Mouse (Mus musculus) limb, embryonic 15.5 days (tissue): Measurements from ENCODE around the gene Herc3. TPM values are rescaled to one million over a fixed set of nuclear protein-coding genes. Genes with fewer than 3 reads are reported as not detected.
"Not testable (repeated sequence)": the region's sequence is repeated elsewhere in the genome, so short reads cannot be mapped to it uniquely, and the experiment has no call there.

ENCODE experiments used
- ATAC-seq: fragments of 200-750 bp; cut with Nextera tagmentation; 2 replicates; pipeline ENCODE4 v1.8.0; 2017; ENCODE audit warnings: low read depth, moderate TSS enrichment; ENCODE audit not compliant: insufficient number of reproducible peaks, low FRiP score, low TSS enrichment
- H3K27ac ChIP-seq: fragments of 300-500 bp; sonication (generic); 2 replicates; pipeline ENCODE4 v1.5.1; 2015; ENCODE audit warnings: moderate library complexity, mild to moderate bottlenecking, inconsistent platforms
- H3K27me3 ChIP-seq: fragments of 300-500 bp; sonication (generic); 2 replicates; pipeline ENCODE4 v1.6.1; 2015; ENCODE audit warnings: inconsistent platforms
- H3K36me3 ChIP-seq: fragments of 300-500 bp; sonication (generic); 2 replicates; pipeline ENCODE4 v1.6.1; 2015; ENCODE audit warnings: inconsistent platforms
- H3K4me1 ChIP-seq: fragments of 300-500 bp; sonication (generic); 2 replicates; pipeline ENCODE4 v1.6.1; 2015; ENCODE audit warnings: inconsistent platforms
- H3K4me2 ChIP-seq: fragments of 300-500 bp; sonication (generic); 2 replicates; pipeline ENCODE4 v1.6.1; 2015; ENCODE audit warnings: mild to moderate bottlenecking, inconsistent platforms
- H3K4me3 ChIP-seq: fragments of 300-500 bp; sonication (generic); 2 replicates; pipeline ENCODE4 v1.5.1; 2015; ENCODE audit warnings: mild to moderate bottlenecking, inconsistent platforms
- H3K9ac ChIP-seq: fragments of 300-500 bp; sonication (generic); 2 replicates; pipeline ENCODE4 v1.6.1; 2015; ENCODE audit warnings: inconsistent platforms
- H3K9me3 ChIP-seq: fragments of 300-500 bp; sonication (generic); 2 replicates; pipeline ENCODE4 v1.6.1; 2016; ENCODE audit warnings: inconsistent platforms
- WGBS: fragments of 180-500 bp; shearing (Covaris S2); methylation state at CpG from one replicate; pipeline ENCODE4 v1.1.7; 2015; 5-methylcytosine and 5-hydroxymethylcytosine counted together
- polyA plus RNA-seq: library from polyadenylated mRNA; unstranded; fragments of >200 nt; fragmentation: Nextera tagmentation; extraction: Ambion mirVana; gene quantifications from 2 replicates; pipeline ENCODE4 v1.2.1, GENCODE M21; 2015

The Herc3 gene
- 4.9 and 7.6 TPM in 2 replicates for polyA plus RNA-seq

DNA sequence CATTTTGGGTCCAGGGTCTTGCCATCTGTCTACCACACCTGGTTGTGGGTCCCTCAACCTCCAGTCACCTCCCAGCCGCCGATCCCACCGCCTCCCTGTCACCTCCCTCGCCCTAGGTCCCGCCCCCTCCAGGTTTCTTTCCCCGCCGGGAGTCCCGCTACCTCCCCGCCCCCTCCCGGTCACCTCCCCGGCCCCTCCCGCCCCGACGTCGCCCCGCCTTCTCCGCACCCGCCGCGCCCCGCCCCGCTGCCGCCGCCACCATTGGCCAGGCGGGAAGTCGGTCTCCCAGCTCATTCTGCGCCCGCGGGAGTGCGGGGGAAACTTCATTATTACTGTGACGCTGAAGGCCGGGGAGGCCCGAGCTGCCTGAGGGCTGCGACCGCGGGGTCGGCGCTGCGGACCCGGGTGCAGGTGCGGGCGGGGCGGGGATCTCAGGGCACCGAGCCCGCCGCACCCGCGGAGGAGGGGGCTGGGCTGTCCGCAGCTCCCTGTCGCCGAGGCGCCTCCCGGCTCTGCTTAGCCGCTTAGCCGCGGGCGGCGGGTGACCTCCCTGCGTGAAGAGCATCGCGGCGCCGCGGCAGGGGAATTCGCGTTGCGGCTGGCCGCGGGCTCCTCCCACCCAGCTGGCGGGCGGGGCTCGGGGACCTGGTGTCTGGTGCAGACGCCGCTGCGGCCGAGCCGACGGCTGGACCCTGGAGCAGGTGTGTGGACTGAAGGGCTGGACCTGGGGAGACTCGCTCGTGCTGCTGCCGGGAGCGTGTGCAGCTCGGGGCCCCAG, at the start of gene Herc3:
Herc3 (plus strand) TSS at position 234 of the 778 bp plus-strand sequence.
- H3K9me3 ChIP-seq = no peaks in the 10 kb centered on the region
- no peaks in the 10 kb centered on the region for H3K27me3 ChIP-seq
- peak within 1 kb of the TSS; percentile 53 for H3K9ac ChIP-seq
- H3K4me2 ChIP-seq = peak within 1 kb of the TSS; percentile 89
- no peaks in the 10 kb centered on the region for H3K36me3 ChIP-seq
- H3K4me3 ChIP-seq = peak within 1 kb of the TSS; percentile 82
- 0 out of 2 replicates have a peak, but pooled peaks cover 5% of the 10 kb centered on the region for H3K4me1 ChIP-seq
- ATAC-seq = peak; percentile 81
- H3K27ac ChIP-seq = peak within 1 kb of the TSS; percentile 44
- under 1% methylated on average over 72 of the region's 83 CpGs for WGBS

DNA sequence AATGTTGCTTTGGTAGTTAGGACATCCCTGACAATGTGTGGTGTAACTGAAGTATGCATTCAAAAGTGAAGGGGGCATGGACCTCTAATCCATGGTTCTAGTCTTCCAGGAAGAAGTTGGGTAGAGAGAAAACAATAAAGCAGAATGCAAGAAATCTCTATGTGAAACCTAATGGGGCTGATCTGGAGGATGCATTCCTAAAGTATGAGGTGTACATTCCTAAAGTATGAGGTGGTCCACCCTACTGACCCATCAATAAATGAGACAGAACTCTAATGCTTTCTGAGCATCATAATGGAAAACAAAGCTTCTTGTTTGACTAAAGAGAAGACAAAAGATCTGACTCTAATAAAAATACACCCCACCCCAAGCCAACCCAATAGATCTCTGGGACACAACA, 29.9 kb upstream of the Herc3 start:
- Histone ChIP-seq H3K4me1 (no peaks in the 10 kb centered on the region), H3K9me3 (no peaks in the 10 kb centered on the region), H3K27ac (no peak overlapping the region), H3K4me2 (no peak overlapping the region), H3K4me3 (no peak overlapping the region), H3K36me3 (no peaks in the 10 kb centered on the region), H3K9ac (no peak overlapping the region), H3K27me3 (no peaks in the 10 kb centered on the region)
- ATAC-seq = no peak

DNA sequence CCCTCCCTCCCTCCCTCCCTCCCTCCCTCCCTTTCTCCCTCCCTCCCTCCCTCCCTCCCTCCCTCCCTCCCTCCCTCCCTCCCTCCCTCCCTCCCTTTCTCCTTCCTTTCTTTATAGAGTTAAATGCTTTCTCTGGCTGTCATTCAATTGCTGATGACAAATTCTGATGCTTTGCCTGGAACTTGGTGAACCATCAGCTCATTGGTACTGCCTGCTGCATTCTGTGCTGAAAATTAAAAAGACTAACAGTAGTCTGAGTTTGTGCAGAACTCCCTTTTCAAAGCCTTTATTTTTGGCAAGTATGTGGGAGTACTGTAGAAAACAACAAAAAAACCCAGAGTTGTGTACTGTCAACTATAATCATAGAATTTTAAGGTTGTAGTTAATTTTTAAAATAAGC, 16.9 kb upstream of the Herc3 start:
- Histone ChIP-seq H3K9me3 (no peaks in the 10 kb centered on the region), H3K4me2 (no peak overlapping the region), H3K4me1 (no peaks in the 10 kb centered on the region), H3K9ac (no peak overlapping the region), H3K27ac (no peak overlapping the region), H3K27me3 (no peaks in the 10 kb centered on the region), H3K36me3 (no peaks in the 10 kb centered on the region), H3K4me3 (no peak overlapping the region)
- no peak for ATAC-seq

DNA sequence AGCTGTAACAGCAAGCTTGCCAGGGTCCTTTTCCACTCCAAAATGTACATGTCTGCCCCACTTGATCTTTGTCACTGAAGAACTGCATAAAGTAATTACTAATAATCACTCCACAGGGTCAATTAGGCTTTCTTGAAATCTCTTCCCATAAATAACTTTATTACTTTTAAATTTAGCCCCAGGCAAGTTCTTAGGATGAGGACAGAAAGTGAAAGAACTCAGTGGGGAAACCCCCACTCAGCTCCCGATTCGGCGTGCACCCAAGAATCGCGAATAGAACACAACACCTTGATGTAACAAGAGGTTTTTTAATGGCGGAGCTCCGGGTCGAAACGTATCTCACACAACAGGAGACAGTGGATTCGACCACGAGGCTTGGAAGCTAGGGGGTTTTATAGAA, 14.2 kb upstream of the Herc3 start:
- not testable (repeated sequence) for ATAC-seq, H3K9ac ChIP-seq, H3K4me3 ChIP-seq, H3K4me1 ChIP-seq, H3K27ac ChIP-seq, H3K36me3 ChIP-seq, H3K9me3 ChIP-seq, H3K4me2 ChIP-seq, H3K27me3 ChIP-seq
- WGBS = 86% methylated on average over 7 of the region's 11 CpGs

DNA sequence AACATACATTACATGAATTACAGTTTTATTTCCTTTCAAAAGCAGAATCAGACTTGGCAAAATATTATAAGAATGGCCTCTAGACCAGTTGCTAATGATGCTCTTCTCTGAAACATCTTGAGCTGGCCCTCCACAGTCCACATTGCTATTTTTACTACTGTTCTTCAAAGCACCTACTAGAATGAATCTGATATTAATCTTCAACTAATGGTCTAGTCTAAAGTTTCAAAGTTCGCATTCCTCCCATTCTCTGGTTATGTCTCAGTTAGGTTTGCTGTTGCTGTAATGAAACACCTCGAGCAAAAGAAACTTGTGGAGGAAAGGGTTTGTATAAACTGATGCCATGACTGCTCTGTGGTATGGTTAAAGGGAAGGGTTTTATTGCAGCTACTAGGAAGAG, 5.6 kb upstream of the Herc3 start:
- H3K27me3 ChIP-seq = no peaks in the 10 kb centered on the region
- H3K4me3 ChIP-seq = no peak overlapping the region
- no peaks in the 10 kb centered on the region for H3K9me3 ChIP-seq
- ATAC-seq = no peak
- H3K9ac ChIP-seq = no peak overlapping the region
- H3K36me3 ChIP-seq = no peaks in the 10 kb centered on the region
- no peak overlapping the region for H3K27ac ChIP-seq
- H3K4me1 ChIP-seq = no peaks in the 10 kb centered on the region
- 71% methylated on average over 2 of the region's 2 CpGs for WGBS
- no peak overlapping the region for H3K4me2 ChIP-seq

DNA sequence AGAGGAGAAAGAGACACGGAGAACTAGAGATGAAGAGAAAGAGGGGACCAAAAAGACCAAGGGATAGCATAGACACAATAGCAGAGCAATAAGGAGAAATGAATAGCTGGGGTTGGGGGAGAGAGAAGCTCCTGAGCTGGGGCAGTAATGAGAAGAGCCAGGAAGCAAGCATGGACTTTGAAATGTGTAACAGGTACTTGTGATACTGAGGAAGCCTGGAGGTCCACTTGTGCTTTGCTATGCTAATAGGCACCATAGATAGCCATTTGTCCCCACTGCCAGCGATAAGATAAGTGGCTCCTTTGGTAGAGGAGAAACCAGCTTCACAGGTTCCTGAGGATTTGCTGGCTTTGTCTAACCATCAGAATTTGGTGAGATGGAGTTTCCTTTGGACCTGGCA, 5.2 kb upstream of the Herc3 start:
- Histone ChIP-seq H3K9ac (no peak overlapping the region), H3K4me1 (no peaks in the 10 kb centered on the region), H3K4me3 (no peak overlapping the region), H3K27ac (no peak overlapping the region), H3K4me2 (no peak overlapping the region), H3K36me3 (no peaks in the 10 kb centered on the region), H3K9me3 (no peaks in the 10 kb centered on the region), H3K27me3 (no peaks in the 10 kb centered on the region)
- no peak for ATAC-seq
- WGBS = 65% methylated on average over 2 of the region's 2 CpGs

DNA sequence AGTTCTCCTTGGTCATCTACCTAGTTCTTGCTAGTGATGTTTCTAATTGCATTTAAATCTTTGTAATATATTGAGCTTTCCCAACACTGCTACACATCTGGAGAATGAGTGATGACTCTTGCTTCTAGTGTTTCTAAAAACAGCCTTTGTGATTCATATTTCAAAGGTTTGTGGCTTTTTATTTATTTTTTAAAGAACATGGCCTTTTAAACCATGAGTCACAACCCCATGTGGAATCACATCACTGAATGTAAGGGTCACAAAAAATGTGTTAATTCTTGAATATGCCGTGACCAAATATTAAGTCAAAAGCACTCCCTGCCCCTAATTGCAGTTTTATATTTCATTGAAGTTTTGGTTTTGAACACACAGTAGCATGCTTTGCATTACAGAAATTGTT, 2.7 kb upstream of the Herc3 start:
- no peak overlapping the region for H3K9ac ChIP-seq
- no peak overlapping the region for H3K27ac ChIP-seq
- ATAC-seq = no peak
- no peak overlapping the region for H3K4me2 ChIP-seq
- H3K36me3 ChIP-seq = no peaks in the 10 kb centered on the region
- H3K4me3 ChIP-seq = no peak overlapping the region
- WGBS = 61% methylated on average over 1 of the region's 1 CpGs
- no peaks in the 10 kb centered on the region for H3K27me3 ChIP-seq
- no peaks in the 10 kb centered on the region for H3K9me3 ChIP-seq
- H3K4me1 ChIP-seq = 0 out of 2 replicates have a peak, but pooled peaks cover 5% of the 10 kb centered on the region

DNA sequence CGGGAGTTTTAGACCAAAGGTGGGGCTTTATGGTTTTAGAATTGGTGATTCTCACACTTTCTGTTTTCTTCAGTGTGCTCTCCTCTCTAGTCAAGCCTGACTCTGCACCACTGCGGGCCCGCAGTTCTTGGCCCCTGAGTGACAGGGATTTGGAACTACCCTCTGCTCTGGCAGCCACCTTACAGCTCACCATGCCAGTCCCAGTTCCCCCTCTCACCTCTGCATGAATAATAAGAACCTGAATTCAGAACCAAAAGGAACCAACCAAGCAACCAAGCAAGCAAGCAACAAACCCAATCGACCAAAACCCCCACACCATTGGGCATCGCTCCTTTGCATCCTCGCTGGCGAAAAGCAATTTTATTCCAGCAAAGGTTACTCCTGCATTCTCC, 429 bp upstream of the Herc3 start:
- no peaks in the 10 kb centered on the region for H3K9me3 ChIP-seq
- H3K36me3 ChIP-seq = no peaks in the 10 kb centered on the region
- 0 out of 2 replicates have a peak, but pooled peaks cover 5% of the 10 kb centered on the region for H3K4me1 ChIP-seq
- peak overlapping the region; percentile 89 for H3K4me2 ChIP-seq
- no peaks in the 10 kb centered on the region for H3K27me3 ChIP-seq
- no peak overlapping the region for H3K9ac ChIP-seq
- ATAC-seq = peak; percentile 24; the same call in 1 of the 2 replicates
- peak overlapping the region; percentile 82 for H3K4me3 ChIP-seq
- WGBS = 17% methylated on average over 7 of the region's 7 CpGs
- no peak overlapping the region for H3K27ac ChIP-seq

DNA sequence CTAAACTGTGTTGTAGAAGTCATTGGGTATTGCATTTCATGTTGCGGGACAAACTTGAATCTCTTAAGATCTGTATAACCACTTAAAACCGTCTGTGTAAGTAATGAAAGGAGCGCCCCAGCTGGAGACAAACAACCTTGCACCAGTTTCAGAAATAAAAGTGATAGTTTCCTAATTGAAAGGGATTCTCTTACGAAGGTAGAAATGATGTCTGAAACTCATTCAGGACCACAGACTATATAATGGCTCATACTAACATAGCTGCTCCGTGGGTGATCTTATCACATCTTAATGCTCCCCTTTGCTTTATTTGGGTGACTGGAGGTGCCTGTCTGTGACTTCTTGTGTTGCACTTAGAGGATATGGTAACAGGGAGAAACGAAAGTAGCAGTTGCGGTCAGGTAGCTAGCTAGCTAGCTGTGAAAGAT, 1.3 kb downstream of the Herc3 start:
- 0 out of 2 replicates have a peak, but pooled peaks cover 5% of the 10 kb centered on the region for H3K4me1 ChIP-seq
- WGBS = 35% methylated on average over 7 of the region's 7 CpGs
- no peak overlapping the region for H3K9ac ChIP-seq

DNA sequence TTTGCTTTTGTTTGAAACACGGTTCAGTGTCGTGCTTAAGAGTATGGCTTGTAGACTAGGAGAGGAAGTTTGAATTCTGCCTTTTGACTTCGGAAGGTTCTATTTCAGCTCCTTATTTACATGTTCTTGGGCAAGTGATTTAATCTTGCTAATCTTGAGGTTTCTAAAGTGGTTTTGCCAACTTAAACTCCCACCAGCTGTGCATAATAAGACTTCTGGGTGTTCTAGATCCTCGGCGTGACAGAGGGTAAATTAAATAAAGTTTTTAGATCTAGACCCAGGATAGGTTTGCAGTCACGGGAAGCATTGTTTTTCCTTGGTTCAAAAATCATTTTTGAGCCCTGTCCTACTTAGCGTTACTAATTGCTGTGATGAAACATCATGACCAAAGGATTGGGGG, 3.2 kb downstream of the Herc3 start:
- WGBS = 84% methylated on average over 7 of the region's 7 CpGs
- Histone ChIP-seq H3K9ac (no peak overlapping the region), H3K4me2 (no peak overlapping the region), H3K27ac (no peak overlapping the region), H3K4me1 (0 out of 2 replicates have a peak, but pooled peaks cover 5% of the 10 kb centered on the region), H3K36me3 (no peaks in the 10 kb centered on the region), H3K4me3 (no peak overlapping the region), H3K9me3 (no peaks in the 10 kb centered on the region), H3K27me3 (no peaks in the 10 kb centered on the region)
- no peak for ATAC-seq

More for the DNA sequence above, 1.3 kb downstream of the Herc3 start:
- Histone ChIP-seq H3K4me2 (peak overlapping the region; percentile 89), H3K27ac (no peak overlapping the region), H3K36me3 (no peaks in the 10 kb centered on the region), H3K9me3 (no peaks in the 10 kb centered on the region), H3K4me3 (peak overlapping the region; percentile 82), H3K27me3 (no peaks in the 10 kb centered on the region)
- no peak for ATAC-seq

DNA sequence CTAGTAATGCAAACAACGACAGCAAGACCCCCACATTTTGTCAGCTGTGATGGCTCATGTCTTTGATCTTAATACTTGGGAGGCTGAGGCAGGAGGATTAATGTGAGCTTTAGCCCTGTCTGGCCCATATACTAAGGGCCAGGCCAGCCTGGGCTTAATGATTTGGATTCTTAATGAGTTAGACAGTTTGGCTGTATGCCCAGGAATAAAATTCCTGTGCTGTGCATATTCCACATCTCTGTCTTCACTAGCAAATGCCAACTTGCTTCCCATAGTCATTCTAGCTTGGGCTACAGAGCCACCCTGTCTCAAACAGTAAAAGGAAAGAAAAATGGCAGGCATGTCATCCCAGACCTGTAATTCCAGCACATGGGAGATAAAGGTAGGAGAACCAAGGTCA, 4.3 kb downstream of the Herc3 start:
- H3K27ac ChIP-seq = no peak overlapping the region
- no peaks in the 10 kb centered on the region for H3K27me3 ChIP-seq
- H3K4me1 ChIP-seq = 0 out of 2 replicates have a peak, but pooled peaks cover 5% of the 10 kb centered on the region
- no peak for ATAC-seq
- H3K4me3 ChIP-seq = no peak overlapping the region
- 78% methylated on average over 1 of the region's 1 CpGs for WGBS
- H3K36me3 ChIP-seq = no peaks in the 10 kb centered on the region
- H3K9me3 ChIP-seq = no peaks in the 10 kb centered on the region
- no peak overlapping the region for H3K4me2 ChIP-seq
- H3K9ac ChIP-seq = no peak overlapping the region

DNA sequence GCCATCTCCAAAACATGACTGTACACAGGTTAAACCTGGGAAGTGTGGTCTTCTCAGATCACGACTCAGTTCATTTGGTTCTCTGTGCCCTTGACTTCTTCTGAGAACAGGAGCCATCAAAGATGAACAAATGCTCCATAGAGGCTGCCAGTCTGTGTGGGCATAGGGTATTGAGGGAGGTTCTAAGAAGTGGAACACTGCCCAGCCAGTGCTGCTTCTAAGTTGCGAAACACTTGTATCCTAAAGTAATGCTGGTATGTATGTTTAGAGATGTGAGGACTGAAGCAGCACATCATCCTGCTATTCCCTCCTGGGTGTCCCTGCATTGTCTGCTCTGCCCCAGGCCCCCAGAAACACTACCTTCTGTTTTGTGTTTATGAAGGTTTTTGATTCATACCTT, 5.2 kb downstream of the Herc3 start:
- ATAC-seq = no peak
- Histone ChIP-seq H3K4me1 (0 out of 2 replicates have a peak, but pooled peaks cover 5% of the 10 kb centered on the region), H3K9ac (no peak overlapping the region), H3K4me3 (no peak overlapping the region), H3K9me3 (no peaks in the 10 kb centered on the region), H3K36me3 (no peaks in the 10 kb centered on the region), H3K27ac (no peak overlapping the region), H3K27me3 (no peaks in the 10 kb centered on the region), H3K4me2 (no peak overlapping the region)
- WGBS = 87% methylated on average over 2 of the region's 2 CpGs
